Mouse (Mus musculus): ENCODE data around the gene Hsd17b7. TPM values are rescaled to one million over a fixed set of nuclear protein-coding genes. Genes with fewer than 3 reads are reported as not detected.

Hsd17b7 gene
- total RNA-seq, 2 experiments from 2014 or later: 0.45 TPM; not detected in 1

DNA sequence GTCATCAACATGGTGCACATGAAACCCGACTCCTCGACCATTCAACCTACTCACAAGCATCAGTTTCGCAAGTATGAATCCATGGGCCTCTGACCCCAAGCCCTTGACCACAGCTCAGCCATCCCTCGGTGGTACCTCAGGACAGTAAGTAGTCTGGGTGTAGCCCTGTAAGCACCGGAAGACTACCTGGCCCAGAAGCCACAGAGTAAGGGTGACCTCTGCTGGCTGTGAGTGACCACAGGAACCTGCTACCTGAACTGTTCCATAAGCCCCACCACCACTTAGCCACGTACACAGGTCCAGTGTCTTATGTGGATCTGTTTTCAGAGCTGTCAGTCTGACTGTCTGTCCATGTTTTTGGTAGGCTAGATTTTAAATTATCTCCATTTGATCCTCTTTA, 21.4 kb downstream of the Hsd17b7 start:
- no peak for ATAC-seq (replicated peaks; ENCODE audit: low FRiP score, poor library complexity, severe bottlenecking)

DNA sequence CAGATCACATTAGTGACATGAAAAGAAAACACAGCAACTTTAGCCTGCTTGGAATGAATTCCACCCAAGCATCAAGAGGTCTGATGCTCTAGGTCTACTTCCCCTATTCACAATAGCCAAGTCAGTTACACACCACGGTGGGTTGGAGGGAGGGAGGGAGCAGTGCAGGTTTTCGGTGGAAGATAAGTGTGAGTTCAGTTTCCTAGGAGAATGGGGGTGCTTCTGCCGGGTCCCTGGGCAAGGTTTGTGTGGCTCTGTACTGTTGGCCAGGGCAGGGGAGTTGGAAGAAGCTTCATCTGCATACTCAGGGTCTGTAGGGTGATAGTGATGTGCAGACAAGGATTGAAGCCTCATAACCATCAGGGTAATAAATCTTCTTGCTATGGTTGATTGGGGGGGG, 23.0 kb downstream of the Hsd17b7 start:
- no peak for ATAC-seq (replicated peaks; ENCODE audit: low FRiP score, poor library complexity, severe bottlenecking)

DNA sequence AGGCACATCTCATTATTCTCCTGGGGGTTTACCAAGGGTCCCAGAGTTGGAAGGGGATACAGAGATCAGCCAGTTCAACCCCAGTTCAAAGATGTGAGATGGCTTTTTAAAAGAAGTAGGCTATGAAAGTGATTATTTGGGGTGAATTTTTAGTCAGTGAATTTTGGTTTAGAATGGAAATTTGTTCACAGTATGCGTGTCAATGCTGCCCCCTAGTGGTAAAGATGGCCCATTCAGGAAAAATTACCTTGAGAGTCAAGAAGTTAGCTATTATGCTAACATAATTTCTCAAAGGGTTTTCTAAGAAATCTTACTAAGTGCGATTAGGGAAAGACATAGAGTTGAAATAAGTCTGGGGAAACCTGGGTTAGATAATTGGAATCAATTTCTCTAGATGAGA, 29.7 kb downstream of the Hsd17b7 start:
- no peak for ATAC-seq (replicated peaks; ENCODE audit: low FRiP score, poor library complexity, severe bottlenecking)

DNA sequence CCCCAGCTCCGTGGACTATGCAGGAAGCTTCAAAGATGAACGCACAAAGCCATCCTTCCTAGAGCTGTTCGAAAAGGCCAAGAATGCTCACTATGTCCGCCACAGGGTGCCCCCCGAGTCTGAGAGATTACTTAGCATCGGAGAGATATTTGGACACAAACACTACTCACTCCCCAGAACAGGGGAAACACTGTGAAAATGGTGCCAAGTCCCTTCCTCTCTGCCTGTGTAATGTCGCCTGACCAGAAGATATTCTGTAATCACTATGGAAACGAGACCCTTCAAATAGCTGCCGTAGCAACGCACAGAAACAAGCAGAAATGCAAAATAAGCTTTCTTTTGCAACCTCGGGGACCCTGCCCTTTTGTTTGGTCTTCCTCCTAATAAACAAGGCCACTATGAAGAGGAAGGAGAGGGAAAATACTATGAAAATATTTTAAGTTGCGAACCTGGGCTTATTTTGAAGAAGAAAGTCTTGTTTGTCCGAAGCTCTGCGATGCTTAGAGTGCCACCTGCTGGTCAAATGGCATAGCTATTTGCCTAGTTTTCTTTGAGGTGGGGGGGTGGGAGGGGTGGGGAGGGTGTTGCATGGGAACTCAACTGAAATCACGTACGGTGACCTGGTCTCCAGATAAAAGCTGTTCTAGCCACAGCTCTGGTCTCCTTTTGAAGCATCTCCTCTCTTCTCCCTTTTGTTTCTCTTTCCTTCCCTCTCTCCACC, 34.9 kb downstream of the Hsd17b7 start:
- ATAC-seq (replicated peaks; ENCODE audit: low FRiP score, poor library complexity, severe bottlenecking): no peak

DNA sequence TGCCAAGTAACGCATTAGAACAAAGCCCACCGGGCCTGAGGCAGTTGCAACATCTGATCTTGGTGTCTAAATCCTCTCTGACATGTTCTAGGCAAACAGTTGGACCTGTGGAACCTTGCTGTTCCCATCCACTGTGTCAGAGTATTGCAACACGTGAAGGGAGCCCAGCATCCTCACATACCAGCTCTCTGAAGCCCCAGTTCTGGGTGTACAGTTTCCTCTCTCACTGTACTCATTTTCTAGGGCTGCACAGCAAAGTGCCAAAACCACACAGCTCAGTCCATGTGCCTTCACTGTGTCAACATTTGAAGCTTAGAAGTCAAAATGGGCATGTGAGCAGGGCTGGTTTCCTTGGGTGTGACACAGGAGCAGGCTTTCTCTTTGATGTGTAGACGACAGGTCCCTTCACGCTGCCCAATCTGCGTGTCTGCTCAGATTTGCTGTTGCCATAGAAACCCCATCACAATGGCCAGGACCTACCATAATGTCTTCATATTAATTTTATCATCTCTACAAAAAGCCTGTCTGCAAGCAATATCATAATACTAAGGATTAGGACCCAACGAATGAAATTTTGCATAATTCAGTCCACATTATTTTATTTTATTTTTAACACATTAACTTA, 36.8 kb downstream of the Hsd17b7 start:
- no peak for ATAC-seq (replicated peaks; ENCODE audit: low FRiP score, poor library complexity, severe bottlenecking)

DNA sequence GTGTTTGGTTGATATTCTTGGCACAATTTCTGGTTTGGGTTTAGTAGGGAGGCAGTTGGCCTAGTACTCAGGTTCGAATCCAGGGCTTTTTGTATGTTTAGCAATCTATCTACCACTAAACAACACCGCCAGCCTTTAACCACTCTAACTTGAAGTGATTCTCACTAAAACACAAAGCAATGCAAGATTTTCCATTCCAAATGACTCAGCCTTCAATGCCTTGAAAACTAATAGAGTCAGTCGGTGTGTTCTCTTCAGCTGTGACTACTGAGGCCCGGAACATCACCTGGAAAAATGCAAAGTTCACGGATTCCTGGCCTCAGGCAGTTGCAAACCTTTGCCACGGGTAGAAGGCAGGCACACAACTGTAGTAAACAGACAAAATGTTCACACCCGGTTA, 37.3 kb downstream of the Hsd17b7 start:
- no peak for ATAC-seq (replicated peaks; ENCODE audit: low FRiP score, poor library complexity, severe bottlenecking)

DNA sequence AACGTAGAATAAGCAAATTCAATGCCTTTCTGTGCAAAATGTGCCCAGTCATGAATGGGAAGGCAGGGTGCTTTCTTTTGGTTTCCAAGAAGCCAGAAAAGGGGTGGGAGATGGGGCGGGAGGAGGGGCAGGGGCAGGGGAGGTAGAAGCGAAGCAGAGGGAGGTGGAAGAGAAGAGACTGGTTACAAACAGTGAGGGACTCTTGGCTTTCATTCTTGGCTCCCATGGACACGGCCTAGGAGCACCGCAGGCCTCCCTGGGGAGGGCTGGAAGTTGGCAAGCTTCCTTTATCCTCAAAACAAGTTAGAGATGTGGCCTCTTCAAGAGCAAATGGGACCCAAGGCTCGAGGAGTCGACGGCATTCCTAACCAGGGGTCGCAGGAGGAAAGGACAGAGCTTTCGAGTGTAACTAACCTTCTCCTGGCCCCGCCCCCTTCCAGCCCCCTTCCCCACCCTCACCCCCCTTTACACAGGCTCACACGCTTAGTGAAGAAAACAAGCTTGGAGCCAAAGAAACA, 40.5 kb downstream of the Hsd17b7 start, which contains the start of gene Ccdc190:
Ccdc190 (plus strand) TSS at position 195 of the 518 bp plus-strand sequence.
- ATAC-seq (replicated peaks; ENCODE audit: low FRiP score, poor library complexity, severe bottlenecking): no peak

DNA sequence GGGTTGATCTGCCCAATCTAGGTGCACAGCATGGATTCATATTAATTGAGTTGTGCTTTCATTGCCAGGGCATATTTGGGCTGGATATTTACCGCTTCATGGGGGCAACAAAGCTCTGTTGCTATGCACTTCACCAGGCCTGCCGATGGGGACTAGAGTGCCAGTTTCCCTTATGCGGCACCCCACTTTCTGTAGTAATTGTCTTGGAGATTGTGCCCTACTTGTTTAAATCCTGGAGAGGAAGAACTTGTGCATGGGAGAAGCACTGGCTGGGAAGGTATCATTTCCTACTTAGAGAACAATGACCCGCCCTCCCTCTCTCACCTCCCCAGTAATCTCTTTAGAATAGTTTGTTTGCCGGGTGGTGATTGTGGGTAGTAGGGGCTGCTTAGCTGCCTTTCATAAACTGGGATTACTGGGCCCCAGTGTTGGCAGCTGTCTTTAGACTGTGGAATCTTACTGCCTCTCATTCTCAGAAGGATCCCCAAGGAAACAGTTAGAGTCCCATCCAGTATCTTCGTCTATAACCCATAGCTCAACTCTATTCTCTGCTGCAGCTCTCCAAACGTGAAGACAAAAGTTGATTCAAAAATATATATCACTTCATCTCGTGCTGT, 41.2 kb downstream of the Hsd17b7 start:
- no peak for ATAC-seq (replicated peaks; ENCODE audit: low FRiP score, poor library complexity, severe bottlenecking)

DNA sequence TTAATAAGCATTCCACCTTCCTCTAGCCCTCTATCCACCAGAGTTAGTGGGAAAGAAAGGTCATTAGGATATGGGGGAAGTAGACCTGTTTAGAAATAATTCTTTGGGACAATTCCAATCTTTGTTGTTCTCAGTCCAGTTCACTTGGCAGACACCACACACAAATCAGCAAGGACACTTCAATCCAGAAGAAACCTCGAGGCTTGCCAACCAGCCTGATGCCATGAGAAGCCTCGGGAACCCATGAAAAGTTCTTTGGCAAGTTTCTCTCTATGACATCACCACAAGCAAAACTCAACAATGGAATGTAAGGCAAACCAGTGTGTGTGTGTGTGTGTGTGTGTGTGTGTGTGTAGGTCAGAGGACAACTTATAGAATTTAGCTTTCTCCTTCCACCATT, 44.5 kb downstream of the Hsd17b7 start:
- ATAC-seq (replicated peaks; ENCODE audit: low FRiP score, poor library complexity, severe bottlenecking): no peak

DNA sequence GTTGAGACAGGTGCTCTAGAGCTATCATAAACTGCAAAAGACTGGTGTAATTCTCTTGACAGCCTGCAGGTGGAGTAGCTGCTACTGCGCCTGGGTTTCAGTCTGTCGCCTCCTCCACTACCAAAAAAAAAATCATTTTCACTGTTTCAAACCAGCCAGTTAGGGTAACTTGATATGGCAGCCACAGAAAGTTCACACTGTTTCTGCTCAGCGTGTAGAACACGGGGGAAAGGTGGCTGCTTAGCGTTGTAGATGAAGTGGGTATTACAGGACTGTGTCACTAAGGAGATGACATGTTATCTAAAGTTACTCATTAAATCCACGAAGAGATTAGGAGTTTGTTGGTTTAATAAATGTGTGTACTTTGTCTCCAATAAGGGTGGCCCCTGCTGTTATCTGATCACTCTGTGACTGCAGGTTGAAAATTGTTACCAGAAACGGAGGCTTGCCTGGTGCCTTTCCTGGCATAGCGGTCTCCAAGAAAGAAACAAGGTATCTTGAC, 47.3 kb downstream of the Hsd17b7 start:
- no peak for ATAC-seq (replicated peaks; ENCODE audit: low FRiP score, poor library complexity, severe bottlenecking)

DNA sequence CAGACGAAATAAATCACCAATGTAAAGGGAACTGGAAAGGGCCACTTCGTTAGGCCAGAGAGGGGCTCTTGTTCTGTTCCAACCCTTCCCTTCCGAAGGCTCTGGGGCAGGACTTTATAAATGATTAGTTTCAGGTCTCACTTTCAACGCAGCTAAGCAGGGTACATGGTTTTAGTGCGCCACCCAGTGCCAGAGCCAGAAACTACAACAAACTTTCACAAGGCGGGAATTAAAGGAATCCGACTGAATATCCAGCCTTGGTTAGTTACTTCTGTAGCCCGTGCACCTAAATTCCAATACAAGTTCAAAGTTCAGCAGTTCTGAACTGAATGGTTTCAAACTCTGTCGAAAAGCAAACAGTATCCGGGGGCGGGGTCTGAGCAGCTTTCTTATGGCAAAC, 49.8 kb downstream of the Hsd17b7 start:
- no peak for ATAC-seq (replicated peaks; ENCODE audit: low FRiP score, poor library complexity, severe bottlenecking)

DNA sequence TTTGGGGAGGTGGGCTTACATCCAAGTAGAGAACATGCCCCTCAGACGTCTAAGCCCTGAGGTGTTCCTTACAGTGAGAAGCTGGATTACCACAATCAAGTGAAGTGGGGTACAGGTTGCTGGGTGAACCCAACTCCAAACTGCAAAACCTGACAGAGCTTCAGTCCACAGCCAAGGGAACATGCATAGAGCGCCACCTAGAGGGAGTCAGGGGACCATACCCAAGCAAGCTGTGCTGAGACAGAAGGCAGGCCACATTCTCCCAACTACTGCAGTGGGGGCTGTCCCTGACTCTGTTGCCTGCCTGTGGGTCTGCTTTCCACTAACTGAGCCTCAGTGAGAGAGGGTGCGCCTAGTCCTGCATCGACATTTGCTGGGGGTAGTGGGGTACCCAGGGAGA, 51.0 kb downstream of the Hsd17b7 start:
- no peak for ATAC-seq (replicated peaks; ENCODE audit: low FRiP score, poor library complexity, severe bottlenecking)

DNA sequence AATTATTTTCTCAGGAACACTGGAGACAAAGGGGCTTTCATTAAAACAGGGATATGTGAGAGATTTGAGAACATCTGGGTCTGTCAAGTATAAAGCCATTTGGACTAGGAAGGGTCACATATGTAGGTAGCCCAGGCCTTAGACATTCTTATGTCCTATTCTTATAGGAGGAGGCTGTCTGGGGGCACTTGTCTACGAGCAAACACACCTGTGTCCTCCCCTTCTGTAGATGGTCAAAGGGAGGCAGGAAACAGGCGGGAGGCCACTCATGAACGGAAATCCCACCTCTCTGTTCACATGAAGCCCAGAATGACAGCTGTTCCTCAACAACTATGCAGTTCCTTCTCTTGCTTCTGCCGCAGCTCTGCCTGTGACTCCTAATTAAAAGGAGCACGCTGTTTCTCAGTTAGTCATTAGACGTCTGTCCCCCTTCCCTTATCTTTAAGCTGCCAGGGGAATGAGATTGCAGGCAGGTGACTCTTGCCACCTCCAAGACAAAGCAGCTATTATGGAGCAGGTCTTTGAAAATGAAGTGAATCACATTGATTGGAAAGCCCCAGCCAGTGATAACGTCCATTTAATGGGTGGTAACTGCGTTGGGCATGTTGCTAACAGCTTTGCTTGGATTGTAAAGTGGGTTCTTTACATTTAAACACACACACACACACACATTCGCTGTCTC, 51.8 kb downstream of the Hsd17b7 start:
- no peak for ATAC-seq (replicated peaks; ENCODE audit: low FRiP score, poor library complexity, severe bottlenecking)

DNA sequence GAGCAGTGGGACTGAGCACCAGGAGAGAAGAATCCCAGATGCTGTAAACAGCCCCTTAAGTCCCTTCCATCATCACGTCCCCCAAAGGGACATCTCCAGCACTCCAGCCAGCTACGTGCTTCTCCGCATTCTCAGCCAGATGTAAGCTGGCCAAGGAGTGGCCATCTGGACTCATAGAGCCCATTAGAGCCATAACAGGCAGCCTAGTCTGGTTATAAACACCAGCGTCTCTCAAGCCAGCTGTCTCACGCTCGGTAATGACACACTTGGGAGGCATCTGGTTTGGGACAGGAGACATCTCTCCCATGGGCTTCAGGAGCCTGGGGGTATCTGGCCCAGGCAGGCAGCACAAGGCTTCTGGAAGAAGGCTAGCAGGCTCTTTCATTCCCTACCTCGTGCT, 52.4 kb downstream of the Hsd17b7 start:
- ATAC-seq (replicated peaks; ENCODE audit: low FRiP score, poor library complexity, severe bottlenecking): no peak

DNA sequence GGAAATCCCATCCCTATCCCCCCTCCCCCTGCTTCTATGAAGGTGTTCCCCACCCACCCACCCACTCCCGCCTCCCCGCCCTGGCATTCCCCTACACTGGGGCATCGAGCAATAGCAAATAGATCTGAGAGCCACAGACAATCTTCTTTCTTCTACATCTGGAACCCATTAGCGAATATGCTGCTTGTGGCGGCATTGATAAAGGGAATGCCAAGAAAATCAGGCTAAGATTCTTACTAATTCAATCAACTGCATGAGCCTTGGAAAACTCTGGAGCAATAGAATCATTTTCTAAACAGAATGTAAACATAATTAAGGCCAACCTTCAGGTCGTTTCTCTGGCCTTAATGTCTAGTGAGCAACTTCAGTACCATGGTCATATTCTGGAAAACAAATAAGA, 57.5 kb downstream of the Hsd17b7 start:
- ATAC-seq (replicated peaks; ENCODE audit: low FRiP score, poor library complexity, severe bottlenecking): no peak

DNA sequence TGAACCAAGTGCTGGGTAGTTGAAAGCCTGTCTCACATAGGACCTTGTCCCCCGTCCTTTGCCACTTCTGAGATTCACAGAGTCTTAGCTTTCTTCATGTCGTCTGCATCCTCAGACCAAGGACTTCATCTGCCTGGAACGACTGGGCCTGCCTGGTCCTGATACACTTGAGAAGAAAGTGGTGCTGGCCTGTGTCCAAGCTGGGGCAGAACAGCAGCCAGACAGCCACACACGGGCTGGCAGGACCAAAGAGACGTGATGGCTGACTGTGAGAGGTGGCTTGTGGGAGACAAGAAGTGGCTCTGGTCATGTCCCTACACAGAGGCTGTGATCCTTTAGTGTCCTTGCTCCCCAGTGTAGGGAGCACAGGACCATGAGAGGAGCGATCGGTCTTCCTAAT, 58.3 kb downstream of the Hsd17b7 start:
- ATAC-seq (replicated peaks; ENCODE audit: low FRiP score, poor library complexity, severe bottlenecking): no peak

DNA sequence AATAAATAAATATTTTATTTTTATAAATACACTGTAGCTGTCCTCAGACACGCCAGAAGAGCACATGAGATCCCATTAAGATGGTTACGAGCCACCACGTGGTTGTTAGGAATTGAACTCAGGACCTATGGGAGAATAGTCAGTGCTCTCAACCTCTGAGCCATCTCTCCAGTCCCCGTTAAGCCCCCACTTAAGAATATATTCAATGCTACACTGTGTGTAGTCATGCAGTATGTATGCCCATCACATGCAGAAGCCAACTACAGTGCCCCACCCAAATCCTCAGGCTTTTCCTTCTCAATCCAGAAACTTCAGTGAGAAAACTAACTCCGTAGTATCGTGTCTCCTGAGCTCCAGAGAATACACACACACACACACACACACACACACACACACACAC, 59.4 kb downstream of the Hsd17b7 start:
- no peak for ATAC-seq (replicated peaks; ENCODE audit: low FRiP score, poor library complexity, severe bottlenecking)

DNA sequence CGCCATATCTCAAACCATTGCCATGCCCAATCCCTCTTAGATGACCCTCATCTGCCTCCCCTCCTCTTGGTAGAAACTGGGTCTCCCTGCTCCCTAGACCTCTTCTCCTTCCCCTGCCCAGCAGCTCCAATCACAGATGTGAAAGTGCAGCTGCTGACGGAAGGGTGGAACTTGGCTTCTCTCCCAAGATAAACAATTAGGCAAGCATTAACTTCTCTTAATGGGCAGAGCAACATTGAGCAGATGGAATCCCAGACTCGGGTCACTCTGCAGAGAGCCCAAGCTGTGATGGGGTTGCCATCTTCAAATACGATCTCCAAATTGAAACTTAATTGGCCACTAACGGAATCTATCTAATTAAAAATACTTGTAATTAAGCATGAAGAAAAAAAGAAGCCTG, 59.9 kb downstream of the Hsd17b7 start:
- ATAC-seq (replicated peaks; ENCODE audit: low FRiP score, poor library complexity, severe bottlenecking): no peak

DNA sequence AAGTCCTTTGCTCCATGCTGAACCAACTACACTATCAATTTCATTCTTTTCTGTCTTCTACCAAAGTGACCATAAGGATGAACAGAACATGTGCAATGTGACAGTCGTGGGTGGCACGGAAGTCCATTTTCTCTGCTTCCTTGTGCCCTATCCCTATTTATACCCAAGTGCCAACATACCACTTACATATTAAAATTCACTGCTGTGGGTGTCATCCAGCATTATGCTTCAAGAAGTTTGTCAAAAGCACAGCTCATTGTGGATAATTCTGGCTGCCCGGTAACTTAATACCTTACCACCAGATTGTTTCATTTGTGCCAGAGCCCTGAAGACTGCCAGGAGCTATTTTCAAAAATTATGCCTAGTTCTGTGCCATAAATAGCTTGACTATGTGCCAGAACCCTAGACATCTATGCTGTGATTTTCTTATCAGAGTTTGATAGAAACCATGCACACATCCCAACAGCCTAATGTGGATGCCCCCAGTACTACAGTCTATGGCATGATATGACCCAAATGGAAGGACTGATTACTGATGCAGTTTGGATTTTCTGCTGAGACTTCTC, 68.2 kb downstream of the Hsd17b7 start:
- ATAC-seq (replicated peaks; ENCODE audit: low FRiP score, poor library complexity, severe bottlenecking): no peak
